Mouse (Mus musculus): ENCODE results near the gene Prdx4. TPM values are rescaled to one million over a fixed set of nuclear protein-coding genes. Genes with fewer than 3 reads are reported as not detected.

Gene Prdx4
- polyA plus RNA-seq, 1 experiment from 2014 or later = 229 TPM

DNA sequence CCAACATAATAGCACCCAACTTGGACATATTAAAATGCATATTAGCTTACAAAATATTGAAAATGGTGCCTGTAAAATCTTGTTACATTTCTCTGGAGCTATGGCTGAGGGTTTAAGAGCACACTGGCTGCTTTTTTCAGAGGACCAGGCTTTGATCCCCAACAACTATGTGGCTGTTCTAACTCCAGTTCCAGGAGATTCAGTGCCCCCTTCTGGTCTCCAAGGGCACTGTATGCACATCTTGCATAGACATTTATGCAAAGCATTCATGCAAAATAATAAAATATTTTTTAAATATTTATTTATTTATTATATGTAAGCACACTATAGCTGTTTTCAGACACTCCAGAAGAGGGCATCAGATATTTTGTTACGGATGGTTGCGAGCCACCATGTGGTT lies 34.2 kb downstream of the Prdx4 start:
- H3K27me3 ChIP-seq (ENCODE audit: control insufficient read depth, insufficient read depth, low read depth, low read length) = no peaks in the 10 kb centered on the region
- H3K27ac ChIP-seq (ENCODE audit: low read length) = no peak overlapping the region
- WGBS (ENCODE audit: insufficient replicate concordance) = 88% methylated on average over 2 of the region's 2 CpGs
- H3K9me3 ChIP-seq (replicated peaks; ENCODE audit: control insufficient read depth, low read length) = no peaks in the 10 kb centered on the region
- H3K4me2 ChIP-seq (ENCODE audit: low read depth, low read length) = no peak overlapping the region
- H3K36me3 ChIP-seq (ENCODE audit: control insufficient read depth, insufficient read depth) = no peaks in the 10 kb centered on the region
- H3K4me1 ChIP-seq (ENCODE audit: control insufficient read depth, low read depth, low read length) = no peaks in the 10 kb centered on the region
- no peak overlapping the region for H3K4me3 ChIP-seq (ENCODE audit: low read depth, low read length)
- H3K9ac ChIP-seq (ENCODE audit: low read depth, low read length) = no peak overlapping the region
- no peak for ATAC-seq (ENCODE audit: low read depth)

DNA sequence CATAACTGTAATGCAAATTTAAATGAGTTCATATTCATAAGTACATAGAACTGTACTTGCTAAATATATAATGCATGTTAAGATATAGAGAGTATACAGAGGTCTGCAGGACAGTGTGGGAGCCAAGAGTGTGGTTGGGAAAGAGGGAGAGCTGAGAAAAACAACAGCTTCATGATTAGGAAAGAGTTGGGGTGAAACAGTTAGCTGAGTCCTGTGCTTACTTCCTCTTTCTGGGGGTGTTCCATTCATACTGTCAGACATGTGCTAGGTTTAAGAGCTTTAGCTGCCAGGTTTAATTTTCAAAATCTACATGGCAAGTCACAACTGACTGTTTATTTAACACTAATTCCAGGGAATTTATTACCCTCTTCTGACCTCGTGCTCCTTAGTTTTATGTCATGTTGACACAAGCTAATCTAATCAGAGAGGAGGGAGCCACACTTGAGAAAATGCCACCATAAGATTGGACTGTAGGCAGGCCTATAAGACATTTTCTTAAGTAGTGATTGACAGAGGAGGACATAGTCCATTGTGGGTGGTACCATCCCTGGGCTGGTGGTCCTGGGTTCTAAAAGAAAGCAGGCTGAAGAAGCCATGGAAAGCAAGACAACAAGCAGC lies 60.0 kb downstream of the Prdx4 start:
- no peak for ATAC-seq (ENCODE audit: low read depth)
- Histone ChIP-seq H3K27ac (ENCODE audit: low read length) (no peak overlapping the region), H3K4me1 (ENCODE audit: control insufficient read depth, low read depth, low read length) (no peaks in the 10 kb centered on the region), H3K36me3 (ENCODE audit: control insufficient read depth, insufficient read depth) (no peaks in the 10 kb centered on the region), H3K27me3 (ENCODE audit: control insufficient read depth, insufficient read depth, low read depth, low read length) (no peaks in the 10 kb centered on the region), H3K9me3 (replicated peaks; ENCODE audit: control insufficient read depth, low read length) (no peaks in the 10 kb centered on the region), H3K4me3 (ENCODE audit: low read depth, low read length) (no peak overlapping the region), H3K4me2 (ENCODE audit: low read depth, low read length) (no peak overlapping the region), H3K9ac (ENCODE audit: low read depth, low read length) (no peak overlapping the region)
- WGBS (ENCODE audit: insufficient replicate concordance) = 31% methylated on average over 1 of the region's 1 CpGs

- H3K27ac ChIP-seq (ENCODE audit: low read length) = no peak overlapping the region
- no peaks in the 10 kb centered on the region for H3K4me1 ChIP-seq (ENCODE audit: control insufficient read depth, low read depth, low read length)
- no peaks in the 10 kb centered on the region for H3K9me3 ChIP-seq (replicated peaks; ENCODE audit: control insufficient read depth, low read length)
- WGBS (ENCODE audit: insufficient replicate concordance) = 51% methylated on average over 4 of the region's 4 CpGs
- H3K4me3 ChIP-seq (ENCODE audit: low read depth, low read length) = no peak overlapping the region
- no peaks in the 10 kb centered on the region for H3K27me3 ChIP-seq (ENCODE audit: control insufficient read depth, insufficient read depth, low read depth, low read length)
- no peaks in the 10 kb centered on the region for H3K36me3 ChIP-seq (ENCODE audit: control insufficient read depth, insufficient read depth)
- no peak for ATAC-seq (ENCODE audit: low read depth)
- no peak overlapping the region for H3K9ac ChIP-seq (ENCODE audit: low read depth, low read length)
- H3K4me2 ChIP-seq (ENCODE audit: low read depth, low read length) = no peak overlapping the region
Measured at GRCm38 (mm10) chrX:155278483-155278882, 62.1 kb downstream of the Prdx4 start.

Other genes with a start within 250 kb of the Prdx4 start
- gene Magea2, start 247.1 kb downstream of the Prdx4 start, polyA plus RNA-seq (2015; fragmentation: Nextera tagmentation; extraction: Ambion mirVana) = not detected in 2 replicates
- gene Cldn34b2, start 212.3 kb downstream of the Prdx4 start, polyA plus RNA-seq (2015; fragmentation: Nextera tagmentation; extraction: Ambion mirVana) = not detected in 2 replicates
- 104 and 110 TPM in 2 replicates for gene Sat1, start 124.3 kb downstream of the Prdx4 start, polyA plus RNA-seq (2015; fragmentation: Nextera tagmentation; extraction: Ambion mirVana)
- 9.9 and 11.0 TPM in 2 replicates for gene Acot9, start 78.3 kb downstream of the Prdx4 start, polyA plus RNA-seq (2015; fragmentation: Nextera tagmentation; extraction: Ambion mirVana)